Mouse (Mus musculus) adrenal gland, postnatal 10 days (tissue): ENCODE measurements at regions not wholly inside any gene's neighbourhood (a gene's known extent, or its start where the extent isn't known, plus 50 kb on each side); places are given as distances from the start of the nearest gene placed in this dataset.

Experiments used
- DNase-seq: peaks from one replicate; pipeline ENCODE4 v3.0.0; 2021; ENCODE audit warnings: mixed read lengths

- peak; percentile 62 for DNase-seq
Observed at GRCm38 (mm10) chr11:27619926-27620325, 719.7 kb downstream of the Gm6685 start.
